Mouse (Mus musculus): ENCODE measurements around the gene Elp5. TPM values are rescaled to one million over a fixed set of nuclear protein-coding genes. Genes with fewer than 3 reads are reported as not detected.
"Not testable (repeated sequence)": the region's sequence is repeated elsewhere in the genome, so short reads cannot be mapped to it uniquely, and the experiment has no call there.

Gene Elp5
- total RNA-seq, 2 experiments from 2014 or later, result 48.3 to 51.5 TPM

GRCm38 (mm10) chr11:69966860-69967517 is 15.3 kb downstream of the Elp5 start:
- DNase-seq (ENCODE audit: low spot score), result no peak
- intact Hi-C loops (cut with DNase I), result loop anchor here (5.0 kb wide), 1 partner anchor 40 kb away; no protein-coding TSS in a partner anchor

- intact Hi-C loops (cut with DNase I), result loop anchor here (5.0 kb wide), 1 partner anchor 39 kb away; no protein-coding TSS in a partner anchor
- no peak for DNase-seq (ENCODE audit: low spot score)
Observed at GRCm38 (mm10) chr11:69966006-69966859, 16.1 kb downstream of the Elp5 start.

GRCm38 (mm10) chr11:69965271-69966005 is 16.9 kb downstream of the Elp5 start:
- DNase-seq (ENCODE audit: low spot score), result no peak
- intact Hi-C loops (cut with DNase I), result loop anchor here (5.0 kb wide), 1 partner anchor 38 kb away; no protein-coding TSS in a partner anchor

DNA sequence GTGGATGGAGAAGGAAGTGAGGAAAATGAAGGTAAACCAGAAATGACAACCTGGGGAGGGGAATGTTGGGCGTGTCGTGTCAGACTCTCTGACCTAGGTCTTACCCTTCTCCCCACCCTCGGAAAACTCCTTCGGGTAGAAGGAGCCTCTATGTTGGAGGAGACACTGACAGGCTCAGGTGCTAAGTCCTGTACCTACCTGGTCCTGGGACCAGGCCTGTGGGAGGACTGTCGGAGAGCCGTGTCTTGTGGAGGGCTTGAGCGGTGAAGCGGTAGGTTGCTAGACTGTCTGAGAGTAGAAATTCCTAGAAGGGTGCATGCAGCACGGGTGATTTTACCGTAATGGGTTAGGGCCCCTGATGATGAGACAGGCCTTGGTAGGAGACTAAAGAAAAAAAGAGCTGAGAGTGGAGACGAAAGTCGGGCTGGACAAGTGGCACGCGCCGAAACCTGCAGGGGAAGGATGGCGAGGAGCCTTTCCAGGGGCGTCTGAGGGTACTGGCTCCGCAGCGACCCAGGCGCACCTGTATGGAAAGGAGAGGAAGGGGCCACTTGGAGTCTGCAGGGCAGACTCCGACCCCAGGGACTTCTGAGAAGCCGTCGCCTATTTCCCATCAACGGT is 17.6 kb downstream of the Elp5 start, which contains the start of gene Cldn7:
Gene Cldn7 (plus strand): TSS at position 130 of the 621 bp plus-strand sequence.
- DNase-seq (ENCODE audit: low spot score), result no peak
- intact Hi-C loops (cut with DNase I), result loop anchor here (5.0 kb wide), 1 partner anchor 37 kb away; no protein-coding TSS in a partner anchor

DNA sequence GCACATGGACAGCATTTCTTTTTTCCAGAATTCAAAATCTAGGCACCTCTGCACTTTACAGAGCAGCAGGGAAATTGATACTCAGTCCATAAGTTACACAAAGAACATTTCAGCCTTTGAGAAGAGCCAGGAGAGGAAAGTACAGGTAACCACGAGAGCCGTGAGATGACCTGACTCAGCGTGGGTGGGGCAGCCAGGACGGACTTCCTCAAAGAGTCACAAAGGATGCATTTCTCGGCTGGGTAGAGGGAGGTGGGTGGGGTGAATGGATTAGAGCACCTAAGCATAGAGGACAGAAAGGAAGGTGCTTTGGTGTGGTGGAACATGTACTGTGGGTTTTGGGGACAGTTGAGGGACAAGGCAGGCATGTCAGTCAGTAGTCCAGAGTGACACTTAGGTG is 20.5 kb downstream of the Elp5 start:
- DNase-seq (ENCODE audit: low spot score), result no peak
- intact Hi-C loops (cut with DNase I), result no loop called here

DNA sequence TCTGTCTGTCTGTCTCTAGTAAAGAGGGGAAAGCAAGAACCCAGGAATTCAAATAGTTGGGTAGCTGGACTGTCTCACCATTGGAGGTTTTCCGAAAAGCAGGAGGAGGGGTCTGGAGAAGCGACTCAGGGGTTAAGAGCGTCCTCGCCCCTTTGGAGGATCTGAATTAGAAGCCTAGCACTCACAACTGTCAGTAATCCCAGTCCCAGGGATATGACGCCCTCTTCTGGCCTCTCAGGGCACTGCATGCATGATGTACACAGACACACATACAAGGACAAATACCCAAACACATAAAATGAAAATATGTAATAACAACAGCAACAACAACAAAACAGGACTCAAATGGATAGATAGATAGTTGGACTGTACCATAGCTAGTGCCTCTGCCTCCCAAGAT is 21.7 kb downstream of the Elp5 start:
- intact Hi-C loops (cut with DNase I), result no loop called here
- no peak for DNase-seq (ENCODE audit: low spot score)

- no peak for DNase-seq (ENCODE audit: low spot score)
- intact Hi-C loops (cut with DNase I), result no loop called here
Observed at GRCm38 (mm10) chr11:69956218-69956617, 26.1 kb downstream of the Elp5 start.

- DNase-seq (ENCODE audit: low spot score); intact Hi-C loops (cut with DNase I): not testable (repeated sequence)
Observed at GRCm38 (mm10) chr11:69955618-69956017, 26.7 kb downstream of the Elp5 start.

GRCm38 (mm10) chr11:69953267-69953915 is 28.9 kb downstream of the Elp5 start:
- no peak for DNase-seq (ENCODE audit: low spot score)
- intact Hi-C loops (cut with DNase I), result no loop called here

- no peak for DNase-seq (ENCODE audit: low spot score)
- intact Hi-C loops (cut with DNase I), result no loop called here
Observed at GRCm38 (mm10) chr11:69952274-69952673, 30.0 kb downstream of the Elp5 start.

- DNase-seq (ENCODE audit: low spot score), result no peak
- intact Hi-C loops (cut with DNase I), result loop anchor here (2.0 kb wide), 1 partner anchor 72 kb away; the partner anchor contains the start of gene Tmem95
Observed at GRCm38 (mm10) chr11:69950807-69951459, 31.4 kb downstream of the Elp5 start.

GRCm38 (mm10) chr11:69948763-69949150 is 33.6 kb downstream of the Elp5 start:
- DNase-seq (ENCODE audit: low spot score), result peak; percentile 72

GRCm38 (mm10) chr11:69948066-69948762 is 34.1 kb downstream of the Elp5 start, which contains the start of gene Slc2a4:
Gene Slc2a4 (minus strand): TSS chr11:69948188.
- intact Hi-C loops (cut with DNase I), result no loop called here

More at GRCm38 (mm10) chr11:69948763-69949150, 33.6 kb downstream of the Elp5 start:
- intact Hi-C loops (cut with DNase I), result loop anchor here (1.0 kb wide), 1 partner anchor 14 kb away; no protein-coding TSS in a partner anchor

DNA sequence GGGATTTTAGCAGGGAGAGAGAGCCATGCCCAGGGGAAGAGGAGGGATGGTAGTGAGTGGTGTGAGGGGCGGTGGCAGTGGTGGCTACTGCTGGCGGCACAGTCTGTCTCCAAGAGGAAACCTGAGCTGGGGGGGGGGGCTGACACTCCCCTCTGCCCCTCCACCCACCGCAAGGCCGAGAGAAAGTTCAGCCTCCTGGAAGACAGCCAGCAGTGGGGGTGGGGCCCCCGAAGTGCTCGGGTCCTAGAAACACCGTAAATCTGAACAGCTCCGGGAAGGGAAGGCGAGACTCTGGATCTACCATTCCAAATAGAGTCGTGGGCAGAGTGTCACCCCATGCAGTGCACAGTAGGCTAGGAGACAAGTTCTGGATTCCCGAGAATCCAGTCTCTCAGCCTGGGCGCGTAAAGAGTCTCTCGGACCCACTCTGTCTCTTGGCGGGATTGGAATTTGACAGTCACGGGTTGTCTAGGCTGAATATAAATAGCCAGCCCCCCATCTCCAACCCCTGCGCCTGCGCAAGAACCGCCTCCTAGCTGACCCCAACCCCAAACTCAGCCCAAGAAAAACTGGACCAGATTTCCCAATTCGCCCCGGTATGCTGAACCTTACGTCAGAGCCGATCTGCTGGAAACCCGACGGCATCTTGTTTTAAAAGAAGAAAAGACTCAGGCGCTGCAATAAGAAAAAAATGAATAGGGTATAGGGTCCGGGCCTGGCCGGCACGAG is 34.8 kb downstream of the Elp5 start:
- intact Hi-C loops (cut with DNase I), result no loop called here
- DNase-seq (ENCODE audit: low spot score), result peak; percentile 33

More at GRCm38 (mm10) chr11:69948066-69948762, 34.1 kb downstream of the Elp5 start, which contains the start of gene Slc2a4:
- DNase-seq (ENCODE audit: low spot score), result peak; percentile 85

DNA sequence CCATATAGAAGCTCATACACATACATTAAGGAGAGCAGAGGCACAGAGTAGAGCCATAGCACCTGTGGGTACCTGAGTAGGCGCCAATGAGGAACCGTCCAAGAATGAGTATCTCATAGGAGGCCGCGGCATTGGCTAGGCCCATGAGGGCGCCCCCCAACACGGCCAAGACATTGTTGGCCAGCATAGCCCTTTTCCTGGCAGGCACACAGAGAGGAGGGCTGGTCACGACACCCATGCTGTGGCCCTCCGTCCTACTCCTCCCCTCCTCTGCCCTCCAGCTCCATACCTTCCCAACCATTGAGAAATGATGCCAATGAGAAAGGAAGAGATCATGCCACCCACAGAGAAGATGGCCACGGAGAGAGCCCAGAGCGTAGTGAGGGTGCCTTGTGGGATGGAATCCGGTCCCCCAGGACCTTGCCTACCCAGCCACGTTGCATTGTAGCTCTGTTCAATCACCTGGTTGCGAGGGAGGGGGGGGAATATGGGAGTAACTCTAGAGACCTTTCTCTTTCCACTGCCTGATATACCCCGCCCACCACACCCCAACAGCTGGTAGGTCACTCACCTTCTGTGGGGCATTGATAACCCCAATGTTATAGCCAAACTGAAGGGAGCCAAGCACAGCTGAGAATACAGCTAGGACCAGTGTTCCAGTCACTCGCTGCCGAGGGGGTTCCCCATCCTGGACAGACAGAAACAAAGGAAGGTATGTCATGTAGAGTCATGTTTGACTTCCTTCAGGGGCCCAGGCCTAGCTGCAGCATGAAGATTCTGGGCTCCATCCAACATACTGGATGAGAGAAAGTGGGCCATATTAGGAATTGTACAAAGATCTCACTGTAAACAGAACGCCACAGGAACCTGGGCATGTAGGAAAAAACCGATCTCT is 36.1 kb downstream of the Elp5 start:
- DNase-seq (ENCODE audit: low spot score), result no peak
- intact Hi-C loops (cut with DNase I), result no loop called here

DNA sequence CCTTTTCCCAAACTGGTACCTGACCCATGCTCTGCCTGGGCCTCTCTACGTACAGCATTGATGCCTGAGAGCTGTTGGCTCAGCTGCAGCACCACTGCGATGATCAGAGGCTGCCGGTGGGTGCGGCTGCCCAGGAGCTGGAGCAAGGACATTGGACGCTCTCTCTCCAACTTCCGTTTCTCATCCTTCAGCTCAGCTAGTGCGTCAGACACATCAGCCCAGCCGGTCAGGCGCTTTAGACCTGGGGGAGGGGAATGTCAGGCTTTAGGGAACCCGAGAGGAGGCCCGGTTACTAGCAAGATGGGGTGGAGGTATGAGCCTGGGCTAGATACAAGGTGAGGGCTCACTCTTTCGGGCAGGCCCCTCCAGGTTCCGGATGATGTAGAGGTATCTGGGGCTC is 37.1 kb downstream of the Elp5 start:
- no peak for DNase-seq (ENCODE audit: low spot score)
- intact Hi-C loops (cut with DNase I), result no loop called here
